Mouse (Mus musculus): ENCODE results near the gene Iqcd. TPM values are rescaled to one million over a fixed set of nuclear protein-coding genes. Genes with fewer than 3 reads are reported as not detected.

Iqcd gene
- polyA plus RNA-seq, 1 experiment from 2014 or later, result 1.7 TPM

DNA sequence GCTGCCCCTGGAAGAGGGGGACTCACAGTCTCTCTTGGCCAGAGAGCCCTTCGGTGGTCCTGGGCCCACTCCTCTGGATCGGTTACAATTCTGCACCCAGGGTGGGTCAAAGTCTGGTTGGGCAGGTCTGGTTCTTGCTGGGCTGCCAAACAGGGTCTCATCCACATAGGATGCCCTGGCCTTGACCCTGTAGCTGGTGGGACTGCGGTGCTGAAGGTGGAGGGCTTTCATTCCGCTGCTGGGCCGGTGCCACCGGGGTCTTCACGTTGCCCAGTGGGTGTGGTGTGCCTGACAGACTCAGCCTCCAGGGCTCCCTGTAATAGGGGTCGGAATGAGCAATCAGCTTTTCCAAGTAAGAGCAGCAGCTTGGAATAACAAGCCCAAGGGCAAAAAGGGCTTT is 22.6 kb downstream of the Iqcd start:
- peaks cover 6% of the 10 kb centered on the region for H3K4me1 ChIP-seq (ENCODE audit: insufficient read depth, low read depth, low read length)
- TF ChIP-seq EP300 (IDR thresholded peaks at IDR 0.05) (no peak), CTCF (IDR thresholded peaks at IDR 0.05) (no peak)
- H3K9ac ChIP-seq (replicated peaks; ENCODE audit: low read depth), result no peak overlapping the region
- H3K27ac ChIP-seq (ENCODE audit: low read length), result no peak overlapping the region
- peak overlapping the region; percentile 68; the same call in 1 of the 2 replicates for H3K4me3 ChIP-seq (ENCODE audit: low read depth, low read length)
- ATAC-seq (no peak), DNase-seq (ENCODE audit: low spot score) (no peak)
- 55% methylated on average over 8 of the region's 8 CpGs for WGBS
- peak overlapping the region; percentile 61 for H3K4me2 ChIP-seq (replicated peaks; ENCODE audit: low read depth, low read length)
- H3K9me3 ChIP-seq (ENCODE audit: low read length), result no peaks in the 10 kb centered on the region
- H3K27me3 ChIP-seq (replicated peaks; ENCODE audit: insufficient read depth, low read length), result no peaks in the 10 kb centered on the region
- H3K36me3 ChIP-seq (ENCODE audit: insufficient read depth, low read length), result no peaks in the 10 kb centered on the region

DNA sequence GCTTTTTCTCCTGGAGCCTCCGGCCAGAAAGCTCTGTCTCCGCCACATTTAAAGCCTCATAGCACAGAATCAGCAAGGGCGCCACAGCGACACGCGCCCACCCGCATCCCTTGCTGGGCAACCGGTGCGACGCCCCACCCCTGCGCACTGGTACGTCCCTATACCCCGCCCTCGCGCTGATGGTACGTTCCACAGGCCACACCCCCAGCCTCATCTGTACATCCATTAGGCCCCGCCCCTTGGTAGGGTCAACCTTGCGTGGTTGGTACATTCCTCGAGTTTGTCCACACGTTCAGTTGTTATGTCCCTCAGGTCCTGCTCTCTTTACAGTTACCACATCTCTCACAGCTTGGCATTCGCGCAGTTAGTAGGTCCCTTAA is 23.6 kb downstream of the Iqcd start, which contains the start of the genes Rita1 and Ddx54:
TSS of gene Rita1 (minus strand) at position 148 of the 380 bp plus-strand sequence.
TSS of gene Ddx54 (plus strand) at position 298 of the 380 bp plus-strand sequence.
- no peaks in the 10 kb centered on the region for H3K36me3 ChIP-seq (ENCODE audit: insufficient read depth, low read length)
- 0% methylated on average over 22 of the region's 22 CpGs for WGBS
- peak; percentile 97 for DNase-seq (ENCODE audit: low spot score)

DNA sequence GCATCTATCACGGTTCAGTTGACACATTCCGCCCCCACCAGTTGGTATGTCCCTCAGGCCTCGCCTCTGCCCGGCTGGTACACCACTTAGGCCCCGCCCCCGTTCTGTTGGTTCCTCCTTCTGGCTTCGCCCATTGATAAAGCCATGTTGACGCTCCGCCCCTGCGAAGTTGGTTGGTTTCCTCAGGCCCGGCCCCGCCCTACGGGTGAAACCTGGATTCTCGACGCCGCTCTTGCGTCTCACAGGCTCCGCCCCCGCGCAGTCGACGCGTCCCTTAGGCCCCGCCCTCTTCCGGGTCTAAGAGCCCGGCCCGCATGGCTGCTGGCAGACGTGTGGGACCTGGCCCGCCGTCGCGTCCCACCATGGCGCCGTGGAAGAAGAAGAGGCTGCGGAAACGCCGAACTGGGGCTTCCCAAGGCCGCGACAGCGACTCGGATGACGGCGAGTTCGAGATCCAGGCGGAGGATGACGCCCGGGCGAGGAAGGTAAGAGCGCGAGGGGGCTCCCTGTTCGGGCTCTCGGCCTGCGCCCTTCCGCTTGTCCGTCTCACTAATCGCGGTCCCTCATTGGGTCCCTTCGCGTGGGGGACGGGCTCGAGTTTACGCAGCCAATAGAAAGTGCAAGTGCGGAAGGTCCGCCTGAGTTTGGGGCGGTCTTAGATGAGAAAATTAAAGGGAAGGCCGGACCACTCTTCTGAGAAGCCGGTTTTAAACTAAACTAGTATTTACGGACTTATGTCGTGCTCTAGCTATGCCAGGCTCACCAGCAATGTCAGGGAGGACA is 24.2 kb downstream of the Iqcd start:
- H3K9me3 ChIP-seq (ENCODE audit: low read length), result no peaks in the 10 kb centered on the region
- H3K4me2 ChIP-seq (replicated peaks; ENCODE audit: low read depth, low read length), result peak overlapping the region; percentile 85
- peaks cover 6% of the 10 kb centered on the region for H3K4me1 ChIP-seq (ENCODE audit: insufficient read depth, low read depth, low read length)
- 1% methylated on average over 68 of the region's 69 CpGs for WGBS
- peak overlapping the region; percentile 68 for H3K4me3 ChIP-seq (ENCODE audit: low read depth, low read length)
- DNase-seq (ENCODE audit: low spot score), result peak; percentile 100
- no peaks in the 10 kb centered on the region for H3K36me3 ChIP-seq (ENCODE audit: insufficient read depth, low read length)
- TF ChIP-seq CTCF (IDR thresholded peaks at IDR 0.05) (no peak), EP300 (IDR thresholded peaks at IDR 0.05) (no peak)
- peak overlapping the region; percentile 87 for H3K27ac ChIP-seq (ENCODE audit: low read length)
- peak overlapping the region; percentile 48 for H3K9ac ChIP-seq (replicated peaks; ENCODE audit: low read depth)
- H3K27me3 ChIP-seq (replicated peaks; ENCODE audit: insufficient read depth, low read length), result no peaks in the 10 kb centered on the region
- ATAC-seq, result peak; percentile 94

More for the DNA sequence above, 23.6 kb downstream of the Iqcd start, which contains the start of the genes Rita1 and Ddx54:
- TF ChIP-seq EP300 (IDR thresholded peaks at IDR 0.05) (peak; percentile 66; the same call in 1 of the 2 replicates), CTCF (IDR thresholded peaks at IDR 0.05) (no peak)
- Histone ChIP-seq H3K9me3 (ENCODE audit: low read length) (no peaks in the 10 kb centered on the region), H3K27ac (ENCODE audit: low read length) (peak within 1 kb of the TSS; percentile 87), H3K9ac (replicated peaks; ENCODE audit: low read depth) (peak within 1 kb of the TSS; percentile 48), H3K4me3 (ENCODE audit: low read depth, low read length) (peak within 1 kb of the TSS; percentile 68), H3K4me2 (replicated peaks; ENCODE audit: low read depth, low read length) (peak within 1 kb of the TSS; percentile 85), H3K4me1 (ENCODE audit: insufficient read depth, low read depth, low read length) (peaks cover 6% of the 10 kb centered on the region), H3K27me3 (replicated peaks; ENCODE audit: insufficient read depth, low read length) (no peaks in the 10 kb centered on the region)
- peak; percentile 85 for ATAC-seq

DNA sequence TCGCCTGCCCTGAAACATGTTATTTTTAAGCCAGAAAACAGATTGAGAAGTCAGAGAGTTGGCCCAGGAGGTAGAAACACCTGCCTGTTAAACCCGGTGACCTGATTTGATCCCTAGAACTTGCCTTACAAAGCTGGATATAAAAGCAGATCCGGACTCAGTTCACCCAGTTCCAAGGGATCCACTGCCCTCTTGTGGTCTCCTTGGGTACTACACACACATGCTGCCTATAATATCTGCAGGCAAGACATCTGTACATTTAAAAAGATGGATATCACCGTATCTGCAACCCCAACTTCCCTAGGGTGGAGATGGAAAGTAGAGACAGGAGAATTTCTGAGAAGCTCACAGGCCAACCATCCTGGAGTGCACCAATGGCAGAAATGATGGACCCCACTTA is 27.1 kb downstream of the Iqcd start:
- Histone ChIP-seq H3K27ac (ENCODE audit: low read length) (no peak overlapping the region), H3K36me3 (ENCODE audit: insufficient read depth, low read length) (peaks cover 18% of the 10 kb centered on the region), H3K9ac (replicated peaks; ENCODE audit: low read depth) (no peak overlapping the region), H3K4me3 (ENCODE audit: low read depth, low read length) (no peak overlapping the region), H3K9me3 (ENCODE audit: low read length) (no peaks in the 10 kb centered on the region), H3K4me2 (replicated peaks; ENCODE audit: low read depth, low read length) (no peak overlapping the region), H3K27me3 (replicated peaks; ENCODE audit: insufficient read depth, low read length) (no peaks in the 10 kb centered on the region), H3K4me1 (ENCODE audit: insufficient read depth, low read depth, low read length) (peaks cover 6% of the 10 kb centered on the region)
- TF ChIP-seq CTCF (IDR thresholded peaks at IDR 0.05) (peak; percentile 65), EP300 (IDR thresholded peaks at IDR 0.05) (no peak)
- DNase-seq (ENCODE audit: low spot score), result no peak
- WGBS, result 97% methylated on average over 4 of the region's 4 CpGs
- no peak for ATAC-seq

DNA sequence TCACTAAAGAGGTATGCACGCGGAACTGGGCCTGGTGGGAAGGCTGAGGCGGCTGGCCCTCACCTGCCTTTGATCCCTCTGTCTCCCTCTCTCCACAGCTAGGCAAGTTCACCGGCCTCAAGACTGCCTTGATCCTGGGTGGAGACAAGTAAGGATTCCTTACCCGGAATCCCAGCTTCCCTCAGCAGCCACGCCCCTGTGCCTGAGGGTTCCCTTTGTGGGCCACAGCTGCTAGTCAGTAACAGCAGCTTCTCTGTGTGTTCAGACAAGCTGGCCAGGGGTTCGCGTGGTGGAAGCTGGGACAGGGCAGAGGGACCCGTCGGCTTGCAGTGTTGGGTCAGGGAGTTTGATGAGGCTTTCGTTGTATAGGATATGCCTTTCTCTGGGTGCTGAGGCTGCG is 30.0 kb downstream of the Iqcd start:
- Histone ChIP-seq H3K4me1 (ENCODE audit: insufficient read depth, low read depth, low read length) (peaks cover 4% of the 10 kb centered on the region), H3K4me3 (ENCODE audit: low read depth, low read length) (no peak overlapping the region), H3K9me3 (ENCODE audit: low read length) (no peaks in the 10 kb centered on the region), H3K27ac (ENCODE audit: low read length) (no peak overlapping the region), H3K27me3 (replicated peaks; ENCODE audit: insufficient read depth, low read length) (no peaks in the 10 kb centered on the region), H3K36me3 (ENCODE audit: insufficient read depth, low read length) (peaks cover 44% of the 10 kb centered on the region), H3K4me2 (replicated peaks; ENCODE audit: low read depth, low read length) (no peak overlapping the region), H3K9ac (replicated peaks; ENCODE audit: low read depth) (no peak overlapping the region)
- no peak for DNase-seq (ENCODE audit: low spot score)
- WGBS, result 80% methylated on average over 12 of the region's 12 CpGs
- TF ChIP-seq CTCF (IDR thresholded peaks at IDR 0.05) (no peak), EP300 (IDR thresholded peaks at IDR 0.05) (no peak)
- no peak for ATAC-seq

DNA sequence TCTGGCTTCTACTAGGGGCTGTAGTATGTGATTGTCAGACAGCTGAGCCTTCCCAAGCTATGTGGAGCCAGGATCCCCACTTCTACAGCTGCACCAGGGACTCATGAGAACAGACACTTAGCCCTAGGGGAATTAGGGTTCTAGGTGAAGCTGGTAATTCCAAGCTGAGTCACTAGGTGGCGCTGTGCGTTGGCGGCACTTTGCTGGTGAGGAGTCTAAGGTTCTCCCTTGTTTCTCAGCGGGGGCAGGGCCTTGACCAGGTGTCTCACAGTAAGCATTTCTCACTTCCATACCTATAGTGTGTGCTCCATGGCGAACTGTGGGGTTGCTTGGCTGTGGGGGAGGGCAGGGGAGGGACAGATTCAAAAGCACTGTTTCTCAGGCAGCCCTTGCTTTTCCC is 30.4 kb downstream of the Iqcd start:
- Histone ChIP-seq H3K9ac (replicated peaks; ENCODE audit: low read depth) (no peak overlapping the region), H3K36me3 (ENCODE audit: insufficient read depth, low read length) (peaks cover 48% of the 10 kb centered on the region), H3K4me2 (replicated peaks; ENCODE audit: low read depth, low read length) (no peak overlapping the region), H3K27me3 (replicated peaks; ENCODE audit: insufficient read depth, low read length) (no peaks in the 10 kb centered on the region), H3K27ac (ENCODE audit: low read length) (no peak overlapping the region), H3K9me3 (ENCODE audit: low read length) (no peaks in the 10 kb centered on the region), H3K4me3 (ENCODE audit: low read depth, low read length) (no peak overlapping the region), H3K4me1 (ENCODE audit: insufficient read depth, low read depth, low read length) (no peaks in the 10 kb centered on the region)
- no peak for ATAC-seq
- DNase-seq (ENCODE audit: low spot score), result peak; percentile 38
- TF ChIP-seq CTCF (IDR thresholded peaks at IDR 0.05), result peak; percentile 83
- TF ChIP-seq EP300 (IDR thresholded peaks at IDR 0.05), result no peak
- 18% methylated on average over 5 of the region's 5 CpGs for WGBS
